Mouse (Mus musculus): ENCODE measurements around the gene Atp4a. TPM values are rescaled to one million over a fixed set of nuclear protein-coding genes. Genes with fewer than 3 reads are reported as not detected.

The Atp4a gene
- polyA plus RNA-seq, 1 experiment, result not detected

DNA sequence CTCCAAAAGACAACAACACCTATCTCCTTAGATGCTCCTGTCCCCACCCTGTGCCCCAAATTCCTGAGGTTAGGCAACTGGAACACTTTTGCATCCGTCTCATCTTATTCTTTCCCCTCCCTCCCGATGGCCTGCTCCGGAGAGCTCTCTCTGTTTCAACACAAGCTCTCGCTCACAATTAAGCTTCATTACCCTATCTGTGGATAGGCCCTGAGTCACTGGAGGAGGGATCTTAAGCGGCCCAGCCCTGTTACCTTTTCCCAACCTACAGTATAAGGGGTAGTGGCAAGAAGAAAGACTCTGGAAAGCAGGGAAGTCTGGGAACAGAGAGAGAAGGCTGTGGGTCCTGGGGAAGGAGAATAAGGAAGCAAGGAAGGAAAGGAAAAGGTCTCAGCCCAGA lies 51.4 kb downstream of the Atp4a start, which contains the start of gene Dmkn:
Gene Dmkn (plus strand): TSS at position 301 of the 400 bp plus-strand sequence.
- H3K4me3 ChIP-seq (ENCODE audit: insufficient read depth, poor library complexity, severe bottlenecking), result no peak within 1 kb of the TSS

GRCm38 (mm10) chr7:30765173-30765572 lies 53.2 kb downstream of the Atp4a start:
- Histone ChIP-seq H3K27me3 (ENCODE audit: control insufficient read depth, insufficient read depth, insufficient read length) (peaks cover 33% of the 10 kb centered on the region), H3ac (ENCODE audit: control insufficient read depth, insufficient read length, low read depth) (no peak overlapping the region), H3K4me3 (ENCODE audit: insufficient read depth, poor library complexity, severe bottlenecking) (no peak overlapping the region), H3K79me3 (ENCODE audit: low read depth) (no peaks in the 10 kb centered on the region), H3K36me3 (ENCODE audit: control insufficient read depth, insufficient read depth) (no peaks in the 10 kb centered on the region), H3K79me2 (ENCODE audit: control insufficient read depth, insufficient read depth) (no peaks in the 10 kb centered on the region)
- no peak for TF ChIP-seq CTCF (IDR thresholded peaks at IDR 0.05; ENCODE audit: control insufficient read depth, insufficient read depth, insufficient read length)
- no peak for TF ChIP-seq FOSL1 (IDR thresholded peaks at IDR 0.05; ENCODE audit: insufficient read depth, low read length, poor library complexity, severe bottlenecking)
- TF ChIP-seq MYOG (IDR thresholded peaks at IDR 0.05; ENCODE audit: control insufficient read depth, extremely low read depth, insufficient read length), result no peak
- no peak for TF ChIP-seq CEBPB (IDR thresholded peaks at IDR 0.05; ENCODE audit: low read depth)
- no peak for TF ChIP-seq MYOD1 (IDR thresholded peaks at IDR 0.05; ENCODE audit: control insufficient read depth, insufficient read length, low read depth)
- TF ChIP-seq MAX (IDR thresholded peaks at IDR 0.05), result no peak
- TF ChIP-seq USF1 (IDR thresholded peaks at IDR 0.05; ENCODE audit: low read depth), result no peak

More for the DNA sequence above, 51.4 kb downstream of the Atp4a start, which contains the start of gene Dmkn:
- Histone ChIP-seq H3K79me2 (ENCODE audit: control insufficient read depth, insufficient read depth) (no peaks in the 10 kb centered on the region), H3K27me3 (ENCODE audit: control insufficient read depth, insufficient read depth, insufficient read length) (peaks cover 33% of the 10 kb centered on the region), H3K36me3 (ENCODE audit: control insufficient read depth, insufficient read depth) (no peaks in the 10 kb centered on the region), H3ac (ENCODE audit: control insufficient read depth, insufficient read length, low read depth) (no peak within 1 kb of the TSS), H3K79me3 (ENCODE audit: low read depth) (no peaks in the 10 kb centered on the region)
- TF ChIP-seq CTCF (IDR thresholded peaks at IDR 0.05; ENCODE audit: control insufficient read depth, insufficient read depth, insufficient read length) (no peak), USF1 (IDR thresholded peaks at IDR 0.05; ENCODE audit: low read depth) (no peak)

DNA sequence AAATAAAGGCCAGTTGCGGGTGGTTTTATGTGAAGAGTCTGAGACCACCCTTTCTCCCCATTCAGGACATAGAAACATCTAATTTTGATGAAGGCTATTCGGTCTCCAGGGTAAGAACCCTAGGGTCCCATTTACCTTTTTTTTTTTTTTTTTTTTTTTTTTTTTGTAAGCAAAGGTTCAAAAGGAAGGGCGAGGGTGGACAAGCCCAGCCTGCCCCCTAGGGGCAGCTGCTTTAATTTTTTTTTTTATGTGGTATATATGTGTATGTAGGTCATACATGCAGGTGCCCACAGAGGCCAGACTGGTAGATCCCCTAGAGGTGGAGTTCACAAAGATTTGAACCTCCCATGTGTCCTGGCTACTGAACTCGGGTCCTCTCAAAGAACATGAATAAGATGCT lies 54.4 kb downstream of the Atp4a start:
- no peaks in the 10 kb centered on the region for H3K36me3 ChIP-seq (ENCODE audit: control insufficient read depth, insufficient read depth)
- TF ChIP-seq CEBPB (IDR thresholded peaks at IDR 0.05; ENCODE audit: low read depth) (no peak), FOSL1 (IDR thresholded peaks at IDR 0.05; ENCODE audit: insufficient read depth, low read length, poor library complexity, severe bottlenecking) (no peak)

GRCm38 (mm10) chr7:30769236-30769635 lies 57.2 kb downstream of the Atp4a start:
- no peaks in the 10 kb centered on the region for H3K79me3 ChIP-seq (ENCODE audit: low read depth)
- no peaks in the 10 kb centered on the region for H3K36me3 ChIP-seq (ENCODE audit: control insufficient read depth, insufficient read depth)
- no peaks in the 10 kb centered on the region for H3K79me2 ChIP-seq (ENCODE audit: control insufficient read depth, insufficient read depth)
- no peak for TF ChIP-seq USF1 (IDR thresholded peaks at IDR 0.05; ENCODE audit: low read depth)
- TF ChIP-seq MAX (IDR thresholded peaks at IDR 0.05), result no peak
- no peak for TF ChIP-seq MYOD1 (IDR thresholded peaks at IDR 0.05; ENCODE audit: control insufficient read depth, insufficient read length, low read depth)
- no peak for TF ChIP-seq CEBPB (IDR thresholded peaks at IDR 0.05; ENCODE audit: low read depth)
- TF ChIP-seq FOSL1 (IDR thresholded peaks at IDR 0.05; ENCODE audit: insufficient read depth, low read length, poor library complexity, severe bottlenecking), result no peak
- TF ChIP-seq MYOG (IDR thresholded peaks at IDR 0.05; ENCODE audit: control insufficient read depth, extremely low read depth, insufficient read length), result no peak
- H3K27me3 ChIP-seq (ENCODE audit: control insufficient read depth, insufficient read depth, insufficient read length), result peaks cover 15% of the 10 kb centered on the region
- H3K4me3 ChIP-seq (ENCODE audit: insufficient read depth, poor library complexity, severe bottlenecking), result no peak overlapping the region
- H3ac ChIP-seq (ENCODE audit: control insufficient read depth, insufficient read length, low read depth), result no peak overlapping the region

More for the DNA sequence above, 54.4 kb downstream of the Atp4a start:
- Histone ChIP-seq H3K79me3 (ENCODE audit: low read depth) (no peaks in the 10 kb centered on the region), H3K27me3 (ENCODE audit: control insufficient read depth, insufficient read depth, insufficient read length) (peaks cover 33% of the 10 kb centered on the region), H3ac (ENCODE audit: control insufficient read depth, insufficient read length, low read depth) (no peak overlapping the region), H3K79me2 (ENCODE audit: control insufficient read depth, insufficient read depth) (no peaks in the 10 kb centered on the region), H3K4me3 (ENCODE audit: insufficient read depth, poor library complexity, severe bottlenecking) (no peak overlapping the region)

Other genes with a start within 250 kb of the Atp4a start
- 0.02 TPM for gene Prodh2, start 218.6 kb upstream of the Atp4a start, polyA plus RNA-seq (2012; fragmentation: generic; extraction: Trizol)
- 2.4 TPM for gene Arhgap33, start 177.1 kb upstream of the Atp4a start, polyA plus RNA-seq (2012; fragmentation: generic; extraction: Trizol)
- gene Hspb6, start 160.0 kb upstream of the Atp4a start, polyA plus RNA-seq (2012; fragmentation: generic; extraction: Trizol), result 66.8 TPM
- gene Proser3, start 159.9 kb upstream of the Atp4a start, polyA plus RNA-seq (2012; fragmentation: generic; extraction: Trizol), result 8.7 TPM
- gene Lin37, start 152.4 kb upstream of the Atp4a start, polyA plus RNA-seq (2012; fragmentation: generic; extraction: Trizol), result 38.4 TPM
- gene U2af1l4, start 148.9 kb upstream of the Atp4a start, polyA plus RNA-seq (2012; fragmentation: generic; extraction: Trizol), result 63.6 TPM
- 0.73 TPM for gene Gm49396, start 148.9 kb upstream of the Atp4a start, polyA plus RNA-seq (2012; fragmentation: generic; extraction: Trizol)
- 173 TPM for gene Psenen, start 148.6 kb upstream of the Atp4a start, polyA plus RNA-seq (2012; fragmentation: generic; extraction: Trizol)
- gene Igflr1, start 146.8 kb upstream of the Atp4a start, polyA plus RNA-seq (2012; fragmentation: generic; extraction: Trizol), result 0.56 TPM
- 14.4 TPM for gene Kmt2b, start 123.5 kb upstream of the Atp4a start, polyA plus RNA-seq (2012; fragmentation: generic; extraction: Trizol)
- 0.05 TPM for gene Zbtb32, start 113.3 kb upstream of the Atp4a start, polyA plus RNA-seq (2012; fragmentation: generic; extraction: Trizol)
- 0.53 TPM for gene Upk1a, start 99.4 kb upstream of the Atp4a start, polyA plus RNA-seq (2012; fragmentation: generic; extraction: Trizol)
- gene Cox6b1, start 86.1 kb upstream of the Atp4a start, polyA plus RNA-seq (2012; fragmentation: generic; extraction: Trizol), result 795 TPM
- not detected for gene Etv2, start 76.4 kb upstream of the Atp4a start, polyA plus RNA-seq (2012; fragmentation: generic; extraction: Trizol)
- gene Rbm42, start 61.9 kb upstream of the Atp4a start, polyA plus RNA-seq (2012; fragmentation: generic; extraction: Trizol), result 110 TPM
- gene Haus5, start 47.2 kb upstream of the Atp4a start, polyA plus RNA-seq (2012; fragmentation: generic; extraction: Trizol), result 25.9 TPM
- not detected for gene Pmis2, start 40.6 kb upstream of the Atp4a start, polyA plus RNA-seq (2012; fragmentation: generic; extraction: Trizol)
- not detected for gene 2200002J24Rik, start 13.3 kb upstream of the Atp4a start, polyA plus RNA-seq (2012; fragmentation: generic; extraction: Trizol)
- 168 TPM for gene Tmem147, start 17.3 kb downstream of the Atp4a start, polyA plus RNA-seq (2012; fragmentation: generic; extraction: Trizol)
- not detected for gene Gapdhs, start 31.5 kb downstream of the Atp4a start, polyA plus RNA-seq (2012; fragmentation: generic; extraction: Trizol)
- gene Sbsn, start 39.3 kb downstream of the Atp4a start, polyA plus RNA-seq (2012; fragmentation: generic; extraction: Trizol), result 3.6 TPM
- not detected for gene Dmkn, start 51.5 kb downstream of the Atp4a start, polyA plus RNA-seq (2012; fragmentation: generic; extraction: Trizol)
- gene Krtdap, start 75.7 kb downstream of the Atp4a start, polyA plus RNA-seq (2012; fragmentation: generic; extraction: Trizol), result not detected
- gene Ffar2, start 111.6 kb downstream of the Atp4a start, polyA plus RNA-seq (2012; fragmentation: generic; extraction: Trizol), result not detected
- gene Ffar3, start 144.0 kb downstream of the Atp4a start, polyA plus RNA-seq (2012; fragmentation: generic; extraction: Trizol), result not detected
- gene Ffar1, start 149.4 kb downstream of the Atp4a start, polyA plus RNA-seq (2012; fragmentation: generic; extraction: Trizol), result not detected
- 0.01 TPM for gene Cd22, start 168.1 kb downstream of the Atp4a start, polyA plus RNA-seq (2012; fragmentation: generic; extraction: Trizol)
- 0.05 TPM for gene Mag, start 202.7 kb downstream of the Atp4a start, polyA plus RNA-seq (2012; fragmentation: generic; extraction: Trizol)
- not detected for gene Hamp2, start 212.5 kb downstream of the Atp4a start, polyA plus RNA-seq (2012; fragmentation: generic; extraction: Trizol)
- gene Hamp, start 231.8 kb downstream of the Atp4a start, polyA plus RNA-seq (2012; fragmentation: generic; extraction: Trizol), result not detected
- 86.1 TPM for gene Usf2, start 244.6 kb downstream of the Atp4a start, polyA plus RNA-seq (2012; fragmentation: generic; extraction: Trizol)